In genomic region chr17:43139916-43140315, GRCm38 (mm10) we compare ENCODE assay signal across 15 mouse cellular contexts.
A peak's percentile ranks its signal among the peaks of the same experiment; 100 is the strongest.
DNase-seq lines count a peak whose midpoint lies in the region; ATAC-seq and TF ChIP-seq lines count a peak whose summit lies in the region.
"Had no signal": no experiment of that assay in that cellular context is flagged by ENCODE, and none has a peak within 500 bp of the region (broad histone marks: within the 10 kb centered on the region; RNA-seq: fewer than 3 reads in every experiment).

No protein-coding gene starts in this region.

- no peak for ATAC-seq in heart, embryonic 13.5 days (ENCODE audit: extremely low read depth, insufficient number of reproducible peaks, low FRiP score, low TSS enrichment)
- ATAC-seq in lung, embryonic 16.5 days (ENCODE audit: low read depth), result no peak
- no peak for ATAC-seq in stomach, postnatal 0 days (ENCODE audit: low FRiP score, low TSS enrichment)
- ATAC-seq: forebrain, embryonic 13.5 days had no signal

- H3K4me1 ChIP-seq in heart, embryonic 13.5 days, result 0 out of 2 replicates have a peak, but pooled peaks cover 8% of the 10 kb centered on the region
- H3K4me1 ChIP-seq in lung, embryonic 16.5 days (replicated peaks; ENCODE audit: control insufficient read depth, insufficient read depth, low read length), result no peaks in the 10 kb centered on the region
- H3K4me1 ChIP-seq in stomach, postnatal 0 days (replicated peaks; ENCODE audit: control insufficient read depth, insufficient read depth), result no peaks in the 10 kb centered on the region
- H3K4me1 ChIP-seq: forebrain, embryonic 13.5 days had no signal

- no peak for TF ChIP-seq EP300 in stomach, postnatal 0 days (optimal IDR thresholded peaks at IDR 0.05)

- H3K4me2 ChIP-seq in heart, embryonic 13.5 days, result peak overlapping the region; percentile 43
- H3K4me2 ChIP-seq in lung, embryonic 16.5 days (ENCODE audit: low read depth, low read length), result 0 out of 2 replicates have a peak overlapping the region, but pooled peaks have one; percentile 26
- H3K4me2 ChIP-seq in stomach, postnatal 0 days (replicated peaks; ENCODE audit: low read depth), result no peak overlapping the region
- H3K4me2 ChIP-seq: forebrain, embryonic 13.5 days; hindbrain, embryonic 14.5 days; limb, embryonic 13.5 days; neural tube, embryonic 15.5 days had no signal

- H3K27ac ChIP-seq in heart, embryonic 13.5 days (replicated peaks), result no peak overlapping the region
- H3K27ac ChIP-seq in lung, embryonic 16.5 days (ENCODE audit: low read length), result no peak overlapping the region
- H3K27ac ChIP-seq in stomach, postnatal 0 days (replicated peaks), result no peak overlapping the region
- H3K27ac ChIP-seq: forebrain, embryonic 13.5 days; hindbrain, embryonic 14.5 days; limb, embryonic 13.5 days; neural tube, embryonic 15.5 days had no signal

- 36% methylated on average over 7 of the region's 8 CpGs for WGBS in heart, embryonic 13.5 days
- 38% methylated on average over 8 of the region's 8 CpGs for WGBS in lung, embryonic 16.5 days
- 55% methylated on average over 8 of the region's 8 CpGs for WGBS in stomach, postnatal 0 days

- no peaks in the 10 kb centered on the region for H3K27me3 ChIP-seq in heart, embryonic 13.5 days (replicated peaks)
- no peaks in the 10 kb centered on the region for H3K27me3 ChIP-seq in lung, embryonic 16.5 days (ENCODE audit: control insufficient read depth, insufficient read depth, low read depth, low read length)
- no peaks in the 10 kb centered on the region for H3K27me3 ChIP-seq in stomach, postnatal 0 days (ENCODE audit: control insufficient read depth, insufficient read depth, low read length)
- H3K27me3 ChIP-seq: CH12.LX; forebrain, embryonic 13.5 days; limb, embryonic 13.5 days; neural tube, embryonic 15.5 days had no signal

- no peak overlapping the region for H3K9ac ChIP-seq in heart, embryonic 13.5 days
- no peak overlapping the region for H3K9ac ChIP-seq in lung, embryonic 16.5 days (ENCODE audit: low read length)
- no peak overlapping the region for H3K9ac ChIP-seq in stomach, postnatal 0 days (ENCODE audit: low read length)
- H3K9ac ChIP-seq: forebrain, embryonic 13.5 days; hindbrain, embryonic 14.5 days; limb, embryonic 13.5 days; neural tube, embryonic 15.5 days had no signal

- intact Hi-C loops in heart, postnatal 25 days (cut with DNase I), result no loop called here

- DNase-seq in heart, postnatal 25 days (ENCODE audit: low spot score), result no peak
- DNase-seq in lung, postnatal 14 days, result no peak
- peak; percentile 1 for DNase-seq in induced T-regulatory cell, adult 2 months (ENCODE audit: low read depth)
- peak; percentile 11 for DNase-seq in stomach, postnatal 0 days (ENCODE audit: low spot score)
- DNase-seq in embryo, embryonic 10.5 days (ENCODE audit: low spot score), result no peak
- DNase-seq: cerebellum, adult 18-20 months; kidney, adult 11 months; layer of hippocampus, postnatal 36 days had no signal

- no peak for TF ChIP-seq CTCF in stomach, postnatal 0 days (IDR thresholded peaks at IDR 0.05; ENCODE audit: low read depth)

- H3K9me3 ChIP-seq in heart, embryonic 13.5 days, result no peaks in the 10 kb centered on the region
- no peaks in the 10 kb centered on the region for H3K9me3 ChIP-seq in lung, embryonic 16.5 days (ENCODE audit: control insufficient read depth, low read length)
- H3K9me3 ChIP-seq in stomach, postnatal 0 days (ENCODE audit: control insufficient read depth, low read length), result no peaks in the 10 kb centered on the region
- H3K9me3 ChIP-seq: forebrain, embryonic 13.5 days; limb, embryonic 13.5 days; neural tube, embryonic 15.5 days had no signal

- no peaks in the 10 kb centered on the region for H3K36me3 ChIP-seq in heart, embryonic 13.5 days
- no peaks in the 10 kb centered on the region for H3K36me3 ChIP-seq in lung, embryonic 16.5 days (ENCODE audit: control insufficient read depth, insufficient read depth, low read length)
- H3K36me3 ChIP-seq in stomach, postnatal 0 days (ENCODE audit: control insufficient read depth, insufficient read depth, low read length), result no peaks in the 10 kb centered on the region
- H3K36me3 ChIP-seq: limb, embryonic 13.5 days; neural tube, embryonic 15.5 days had no signal

- H3K4me3 ChIP-seq in heart, embryonic 13.5 days, result no peak overlapping the region
- H3K4me3 ChIP-seq in lung, embryonic 16.5 days (ENCODE audit: low read length), result no peak overlapping the region
- H3K4me3 ChIP-seq in stomach, postnatal 0 days (ENCODE audit: low read depth, low read length), result no peak overlapping the region
- H3K4me3 ChIP-seq: forebrain, embryonic 13.5 days; limb, embryonic 13.5 days; neural tube, embryonic 15.5 days had no signal

Comparison
In these comparisons a context has a peak if more than half of its experiments do, and no peak if none do; other contexts are left out.
1. DNase-seq: peak in induced T-regulatory cell, adult 2 months (single experiment) and stomach, postnatal 0 days (single experiment); none in heart, postnatal 25 days (single experiment), lung, postnatal 14 days (single experiment) and embryo, embryonic 10.5 days (single experiment).